Mouse (Mus musculus) myocyte (in vitro differentiated cells): ENCODE measurements around the gene Safb.

Experiments
- E2F4 ChIP-seq: IDR thresholded peaks from one replicate; pipeline ENCODE4 v1.6.1; 2011; ENCODE audit warnings: mild to moderate bottlenecking, control low read depth, moderate library complexity; ENCODE audit not compliant: insufficient read depth
- MAX ChIP-seq: IDR thresholded peaks from one replicate; pipeline ENCODE4 v1.6.1; 2011; ENCODE audit warnings: low read depth, mild to moderate bottlenecking, control low read depth
- POLR2A ChIP-seq: IDR thresholded peaks from one replicate; pipeline ENCODE4 v1.6.1; 2011; ENCODE audit warnings: low read depth, mild to moderate bottlenecking, control low read depth, moderate library complexity; ENCODE audit not compliant: insufficient read length

GRCm38 (mm10) chr17:56561866-56562265 lies 22.8 kb upstream of the Safb start:
- TF ChIP-seq POLR2A, result no peak
- TF ChIP-seq MAX, result no peak
- no peak for TF ChIP-seq E2F4
